Mouse (Mus musculus): ENCODE results near the gene Cbx3.

DNA sequence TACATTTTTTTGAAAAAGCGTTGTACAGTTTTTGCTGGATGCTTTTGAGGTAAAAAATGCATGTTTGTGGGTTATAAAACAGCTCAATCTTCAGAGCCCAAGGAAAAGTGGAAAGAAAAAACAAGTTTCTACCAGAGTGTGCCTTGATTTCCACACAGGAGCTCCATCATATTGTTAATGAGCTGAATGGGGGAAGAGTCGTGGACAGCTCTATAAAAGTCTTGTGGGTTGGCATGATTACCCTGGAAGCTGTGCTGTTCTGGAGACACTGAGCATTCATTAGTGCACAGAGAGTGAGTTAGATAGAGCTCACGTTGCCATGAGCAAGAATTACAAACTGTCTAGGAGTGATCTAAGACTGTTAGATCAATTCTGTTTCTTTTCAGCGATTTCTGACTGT lies 2.1 kb downstream of the Cbx3 start:
- TF ChIP-seq CTCF (conservative IDR thresholded peaks at IDR 0.05; ENCODE audit: low read length) (no peak), POU5F1 (IDR thresholded peaks at IDR 0.05; ENCODE audit: borderline replicate concordance, low read length) (no peak)

Data from E14TG2a.4 (cell line).